Mouse (Mus musculus) midbrain, embryonic 10.5 days (tissue): ENCODE data around the gene Helz. TPM values are rescaled to one million over a fixed set of nuclear protein-coding genes. Genes with fewer than 3 reads are reported as not detected.

Experiments
- DNase-seq: peaks from one replicate; pipeline ENCODE4 v3.0.0-alpha.2; 2017; ENCODE audit warnings: low spot score
- H3K27ac ChIP-seq: fragments of 300-500 bp; sonication (generic); replicated peaks from 2 replicates; pipeline ENCODE4 v1.5.1; 2016; ENCODE audit warnings: mild to moderate bottlenecking
- H3K27me3 ChIP-seq: fragments of 300-500 bp; sonication (generic); 2 replicates; pipeline ENCODE4 v1.6.1; 2016; ENCODE audit warnings: low read depth, mild to moderate bottlenecking; ENCODE audit not compliant: poor library complexity, severe bottlenecking
- H3K36me3 ChIP-seq: fragments of 300-500 bp; sonication (generic); 2 replicates; pipeline ENCODE4 v1.6.1; 2016; ENCODE audit warnings: mild to moderate bottlenecking, moderate library complexity
- H3K4me1 ChIP-seq: fragments of 300-500 bp; sonication (generic); 2 replicates; pipeline ENCODE4 v1.6.1; 2016
- H3K4me3 ChIP-seq: fragments of 300-500 bp; sonication (generic); 2 replicates; pipeline ENCODE4 v1.5.1; 2016; ENCODE audit warnings: mild to moderate bottlenecking, moderate library complexity
- H3K9me3 ChIP-seq: fragments of 300-500 bp; sonication (generic); replicated peaks from 2 replicates; pipeline ENCODE4 v1.6.1; 2016; ENCODE audit warnings: mild to moderate bottlenecking
- WGBS: fragments of 180-500 bp; shearing (Covaris S2); methylation state at CpG from one replicate; pipeline ENCODE4 v1.1.7; 2016; 5-methylcytosine and 5-hydroxymethylcytosine counted together
- polyA plus RNA-seq: library from polyadenylated mRNA; unstranded; fragments of >200 nt; fragmentation: Nextera tagmentation; extraction: Ambion mirVana; gene quantifications from 2 replicates; pipeline ENCODE4 v1.2.1, GENCODE M21; 2016

The Helz gene
- polyA plus RNA-seq, 1 experiment from 2014 or later: 19.0 TPM

DNA sequence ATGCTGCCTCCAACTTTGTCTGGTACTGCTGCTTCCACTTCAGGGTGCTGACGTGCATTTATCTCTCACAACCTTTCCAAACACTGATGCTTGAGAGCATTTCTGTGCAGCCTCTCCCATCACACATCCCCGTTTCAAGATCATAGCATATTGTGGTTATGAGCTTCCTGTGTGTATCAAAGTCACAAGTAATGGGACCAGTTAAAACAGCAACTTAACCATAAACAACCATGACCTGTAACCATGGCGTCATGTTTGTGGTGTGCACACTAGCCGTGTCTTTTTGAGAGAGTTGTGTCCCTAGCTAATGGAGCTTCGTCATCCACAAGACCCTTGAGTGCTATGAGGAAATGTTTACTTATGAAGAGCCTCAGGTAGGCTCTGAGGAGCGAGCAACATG lies 120.5 kb downstream of the Helz start:
- peaks cover 99% of the 10 kb centered on the region for H3K36me3 ChIP-seq
- WGBS: 92% methylated on average over 6 of the region's 6 CpGs
- DNase-seq: no peak

DNA sequence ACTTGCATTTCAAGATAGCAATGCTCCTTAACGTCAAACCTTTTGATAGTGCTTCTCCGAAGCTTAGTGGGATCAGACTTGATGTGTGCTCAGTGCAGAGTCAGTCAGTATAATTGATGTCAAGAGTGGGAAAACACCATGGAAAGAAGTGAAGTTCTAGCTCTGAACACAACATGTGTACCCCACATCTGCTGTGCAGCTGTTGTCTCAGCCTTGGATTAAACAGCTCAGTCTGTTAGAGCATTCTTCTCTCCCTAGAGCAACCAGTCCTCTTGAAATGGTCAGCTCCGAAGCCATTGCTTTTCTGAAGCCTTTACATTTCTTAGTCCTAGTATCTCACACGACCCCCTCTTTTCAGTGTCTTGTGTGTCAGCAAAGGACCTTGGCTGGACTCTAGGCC lies 121.2 kb downstream of the Helz start:
- DNase-seq: no peak
- Histone ChIP-seq H3K27ac (no peak overlapping the region), H3K9me3 (no peaks in the 10 kb centered on the region), H3K27me3 (no peaks in the 10 kb centered on the region), H3K4me1 (no peaks in the 10 kb centered on the region), H3K4me3 (no peak overlapping the region), H3K36me3 (peaks cover 99% of the 10 kb centered on the region)
- 87% methylated on average over 4 of the region's 4 CpGs for WGBS

More for the DNA sequence above, 120.5 kb downstream of the Helz start:
- no peak overlapping the region for H3K4me3 ChIP-seq
- H3K27ac ChIP-seq: no peak overlapping the region
- no peaks in the 10 kb centered on the region for H3K27me3 ChIP-seq
- H3K9me3 ChIP-seq: no peaks in the 10 kb centered on the region
- H3K4me1 ChIP-seq: no peaks in the 10 kb centered on the region

DNA sequence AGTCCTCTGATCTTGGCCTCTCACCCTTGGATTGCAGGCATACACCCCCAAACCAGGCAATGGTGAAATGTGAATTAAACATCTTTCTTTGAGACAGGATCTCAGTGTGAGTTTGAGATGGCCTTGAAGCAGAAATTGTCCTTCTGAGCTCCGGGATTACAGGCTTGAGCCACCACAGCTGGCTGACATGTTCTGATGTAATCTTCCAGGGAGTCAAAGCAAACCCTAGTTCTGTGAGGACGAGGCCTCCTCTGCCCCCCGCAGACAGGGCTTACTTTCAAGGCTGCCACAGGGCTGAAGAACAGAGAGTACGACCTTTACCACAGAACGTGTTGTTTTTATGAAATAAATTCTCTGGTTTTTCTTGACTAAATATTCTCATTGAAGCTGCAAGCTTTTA lies 126.3 kb downstream of the Helz start:
- no peak overlapping the region for H3K4me3 ChIP-seq
- no peak for DNase-seq
- peaks cover 75% of the 10 kb centered on the region for H3K36me3 ChIP-seq
- no peaks in the 10 kb centered on the region; the same call in 1 of the 2 replicates for H3K9me3 ChIP-seq
- H3K27ac ChIP-seq: no peak overlapping the region
- no peaks in the 10 kb centered on the region for H3K27me3 ChIP-seq
- H3K4me1 ChIP-seq: peaks cover 20% of the 10 kb centered on the region
- 84% methylated on average over 5 of the region's 5 CpGs for WGBS

DNA sequence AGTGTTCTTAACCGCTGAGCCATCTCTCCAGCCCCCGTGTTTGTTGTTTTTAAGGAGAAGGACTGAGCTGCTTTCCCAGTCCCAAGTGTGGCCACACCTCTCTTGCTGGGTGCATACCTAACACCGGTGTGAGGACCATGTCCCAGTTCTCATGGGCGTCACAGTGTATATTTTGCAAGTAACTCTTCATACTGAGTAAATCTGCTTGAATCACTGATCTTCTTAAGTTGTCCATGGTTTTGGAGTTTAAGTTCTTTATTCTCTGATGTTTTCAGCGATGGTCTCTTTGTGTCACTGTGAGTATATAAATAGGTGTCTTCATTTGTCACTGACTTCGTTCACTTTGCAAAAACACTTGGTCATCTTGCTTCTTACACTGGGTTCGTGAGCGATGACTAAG lies 126.9 kb downstream of the Helz start:
- no peak for DNase-seq
- Histone ChIP-seq H3K4me1 (peaks cover 20% of the 10 kb centered on the region), H3K36me3 (peaks cover 69% of the 10 kb centered on the region), H3K9me3 (no peaks in the 10 kb centered on the region; the same call in 1 of the 2 replicates), H3K27me3 (no peaks in the 10 kb centered on the region), H3K27ac (no peak overlapping the region), H3K4me3 (no peak overlapping the region)
- 93% methylated on average over 8 of the region's 8 CpGs for WGBS

DNA sequence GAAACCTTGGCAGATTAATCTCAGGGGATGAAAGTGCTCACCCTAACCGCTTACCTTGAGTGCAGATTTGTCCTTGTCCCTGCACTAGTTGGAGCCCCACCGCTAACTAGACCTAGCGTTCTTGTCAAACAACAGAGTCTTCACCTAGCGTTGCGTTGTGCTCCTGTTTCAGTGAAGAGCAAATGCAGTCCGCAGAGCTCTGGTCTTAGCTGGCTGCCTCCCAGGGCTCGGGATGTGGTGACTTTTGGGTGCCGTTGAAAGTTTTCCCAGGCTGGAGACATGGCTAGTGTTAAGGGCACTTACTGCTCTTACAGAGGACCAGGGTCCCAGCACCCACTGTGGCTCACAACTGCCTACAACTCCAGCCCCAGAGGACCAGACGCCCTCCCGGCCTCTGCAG lies 127.5 kb downstream of the Helz start:
- H3K36me3 ChIP-seq: peaks cover 63% of the 10 kb centered on the region
- 91% methylated on average over 10 of the region's 10 CpGs for WGBS
- DNase-seq: no peak
- no peaks in the 10 kb centered on the region for H3K27me3 ChIP-seq
- no peak overlapping the region for H3K4me3 ChIP-seq
- no peaks in the 10 kb centered on the region; the same call in 1 of the 2 replicates for H3K9me3 ChIP-seq
- peaks cover 20% of the 10 kb centered on the region for H3K4me1 ChIP-seq
- 0 out of 2 replicates have a peak overlapping the region, but pooled peaks have one; percentile 2 for H3K27ac ChIP-seq

DNA sequence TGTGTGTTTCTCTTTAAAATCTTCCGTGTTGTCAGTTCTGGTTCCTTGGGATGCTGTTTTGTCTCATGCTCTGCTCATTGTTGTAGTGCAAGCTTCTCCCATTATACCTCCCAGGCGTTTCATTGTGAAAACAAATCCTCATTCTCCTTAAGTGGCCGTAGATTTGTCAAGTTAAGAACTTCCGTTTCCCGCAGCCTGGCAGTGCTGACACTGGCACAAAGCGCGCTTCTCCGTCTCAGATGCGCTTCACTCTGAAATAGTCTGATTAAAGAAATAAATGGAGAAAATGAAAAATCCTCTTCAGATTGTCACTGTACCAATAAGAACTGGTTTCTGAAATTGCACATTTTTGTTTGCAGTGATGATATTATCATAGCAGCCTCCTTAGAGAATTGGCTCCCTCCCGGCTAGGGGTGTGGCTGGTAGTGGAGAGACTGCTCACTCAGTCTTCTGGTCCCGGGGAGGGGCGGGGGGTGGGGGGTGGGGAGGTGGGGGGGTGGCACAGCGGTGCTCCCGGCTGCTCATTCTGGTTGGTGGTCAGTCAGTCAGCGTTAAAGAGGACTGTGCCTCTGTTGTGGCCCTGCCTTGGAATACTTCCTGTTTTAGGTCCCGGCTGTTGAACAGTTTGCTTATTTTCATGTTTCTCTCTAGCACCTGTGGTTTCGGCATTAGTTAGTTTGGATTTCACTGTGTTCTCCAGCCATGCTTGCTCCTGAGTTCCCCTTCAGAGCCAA lies 128.6 kb downstream of the Helz start:
- no peak for DNase-seq
- no peaks in the 10 kb centered on the region for H3K27me3 ChIP-seq
- H3K4me3 ChIP-seq: no peak overlapping the region
- 62% methylated on average over 17 of the region's 17 CpGs for WGBS
- no peaks in the 10 kb centered on the region; the same call in 1 of the 2 replicates for H3K9me3 ChIP-seq
- H3K36me3 ChIP-seq: peaks cover 52% of the 10 kb centered on the region
- H3K4me1 ChIP-seq: peaks cover 22% of the 10 kb centered on the region
- H3K27ac ChIP-seq: no peak overlapping the region

DNA sequence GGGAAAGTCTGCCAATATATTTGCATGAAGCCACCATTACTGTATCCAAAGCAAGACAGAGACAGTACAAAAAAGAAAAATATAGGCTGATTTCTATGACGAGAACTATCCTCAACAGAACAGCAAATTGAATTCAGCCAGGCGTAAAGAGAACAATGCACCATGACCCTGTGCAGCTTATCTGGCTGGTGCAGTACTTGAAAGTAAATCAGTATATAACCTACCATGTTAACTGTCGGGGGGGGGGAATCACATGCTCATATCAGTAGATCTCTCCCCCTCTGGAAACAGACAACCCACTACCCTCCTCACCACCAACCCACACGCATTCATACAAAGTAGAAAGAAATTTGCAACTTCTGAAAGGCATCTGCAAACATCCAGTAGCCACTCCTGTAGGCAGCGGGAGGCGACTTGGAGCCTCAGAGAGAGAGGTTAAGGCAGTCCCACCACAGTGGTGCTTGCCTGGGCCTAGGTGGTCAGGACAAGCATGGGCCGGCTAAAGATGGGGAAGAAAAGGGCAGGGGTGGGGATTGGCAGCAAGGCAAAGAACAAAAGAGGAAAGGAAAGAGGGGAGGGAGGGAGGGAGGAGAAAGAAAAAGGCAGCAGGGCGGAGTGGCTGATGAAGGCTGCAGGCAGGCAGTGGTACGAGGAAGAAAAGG lies 135.1 kb downstream of the Helz start:
- Histone ChIP-seq H3K36me3 (peaks cover 24% of the 10 kb centered on the region), H3K27ac (peak overlapping the region; percentile 82), H3K4me1 (peaks cover 33% of the 10 kb centered on the region), H3K27me3 (no peaks in the 10 kb centered on the region), H3K4me3 (no peak overlapping the region), H3K9me3 (no peaks in the 10 kb centered on the region)
- peak; percentile 20 for DNase-seq
- 46% methylated on average over 9 of the region's 9 CpGs for WGBS

DNA sequence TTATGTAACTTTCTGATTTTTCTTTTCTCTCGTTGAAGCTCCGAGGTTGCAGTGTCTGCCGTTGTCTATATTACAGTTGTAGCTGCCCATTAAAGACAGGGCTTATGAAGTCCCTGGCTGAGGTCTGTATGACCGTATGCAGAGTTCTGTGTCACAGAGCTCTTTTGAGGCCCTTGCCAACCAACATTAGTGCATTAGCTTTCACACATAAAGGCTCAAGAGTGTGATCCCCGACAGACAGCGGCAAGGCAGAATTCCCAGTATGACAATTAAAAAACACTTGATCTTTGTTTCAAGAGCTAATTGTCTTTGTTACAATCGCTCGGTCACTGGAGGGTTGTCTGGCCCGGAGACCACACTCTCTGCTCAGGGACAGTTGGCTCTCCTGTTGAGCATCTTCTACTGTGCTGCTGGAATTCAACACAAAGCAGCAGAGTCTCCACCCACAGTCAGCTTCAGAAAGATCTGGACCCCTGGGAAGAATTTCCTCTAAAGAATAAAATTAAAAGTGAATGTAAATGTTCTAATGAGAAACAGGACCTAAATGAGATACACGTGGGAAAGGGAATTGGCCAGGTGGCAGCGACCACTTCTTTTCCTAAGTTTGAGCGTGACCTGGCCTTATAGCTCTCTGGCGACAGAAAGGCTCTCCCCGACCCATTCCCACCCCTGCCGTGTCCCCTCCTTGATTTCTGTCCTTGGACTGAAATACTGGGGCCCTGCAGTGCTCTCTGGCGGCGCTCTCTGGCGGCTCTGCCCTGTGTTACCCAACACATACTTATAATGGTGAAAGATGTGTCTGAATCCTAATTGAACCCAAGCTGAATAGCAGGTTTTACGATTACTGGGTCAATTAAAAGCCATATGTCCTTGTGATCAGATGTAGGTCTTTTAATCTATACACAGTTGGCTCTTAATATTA lies 136.1 kb downstream of the Helz start:
- Histone ChIP-seq H3K4me1 (peaks cover 33% of the 10 kb centered on the region), H3K27me3 (no peaks in the 10 kb centered on the region), H3K9me3 (no peaks in the 10 kb centered on the region), H3K36me3 (peaks cover 30% of the 10 kb centered on the region), H3K4me3 (no peak overlapping the region), H3K27ac (peak overlapping the region; percentile 82)
- WGBS: 69% methylated on average over 19 of the region's 19 CpGs
- no peak for DNase-seq

DNA sequence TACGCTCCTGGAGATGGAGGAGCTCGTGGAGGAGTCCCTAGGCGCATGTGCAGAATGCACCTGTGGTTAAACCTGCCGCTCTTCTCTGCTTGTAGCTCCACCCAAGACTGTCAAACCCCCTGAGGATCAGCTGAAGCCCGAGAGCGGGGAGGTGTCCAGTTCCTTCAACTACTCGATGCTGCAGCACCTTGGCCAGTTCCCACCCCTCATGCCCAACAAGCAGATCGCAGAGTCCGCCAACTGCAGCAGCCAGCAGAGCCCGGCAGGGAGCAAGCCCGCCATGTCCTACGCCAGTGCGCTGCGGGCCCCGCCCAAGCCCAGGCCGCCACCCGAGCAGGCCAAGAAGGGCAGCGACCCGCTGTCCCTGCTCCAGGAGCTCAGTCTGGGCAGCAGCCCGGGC lies 138.6 kb downstream of the Helz start:
- Histone ChIP-seq H3K27me3 (no peaks in the 10 kb centered on the region), H3K36me3 (peaks cover 30% of the 10 kb centered on the region), H3K27ac (no peak overlapping the region), H3K9me3 (no peaks in the 10 kb centered on the region), H3K4me1 (peaks cover 32% of the 10 kb centered on the region), H3K4me3 (no peak overlapping the region)
- WGBS: 85% methylated on average over 20 of the region's 20 CpGs
- DNase-seq: no peak

DNA sequence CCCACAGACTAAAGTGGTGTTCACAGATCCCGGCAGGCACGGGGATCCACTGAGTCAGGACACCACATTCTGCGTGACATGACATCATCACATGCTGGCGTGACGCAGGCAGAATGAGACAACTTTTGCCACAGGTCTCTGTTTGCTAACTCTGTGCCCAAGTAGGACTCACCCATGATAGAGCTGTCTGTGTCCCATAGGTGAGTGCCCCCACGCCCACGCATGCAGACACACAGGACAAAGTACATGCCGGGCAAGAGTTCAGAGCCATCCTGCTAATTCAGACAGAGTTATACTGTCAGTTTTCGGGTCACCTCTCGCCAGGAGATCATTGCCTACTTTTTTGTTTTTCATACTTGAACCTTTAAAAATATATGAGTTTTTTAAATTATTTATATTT lies 140.8 kb downstream of the Helz start:
- H3K9me3 ChIP-seq: no peaks in the 10 kb centered on the region
- H3K4me1 ChIP-seq: peaks cover 10% of the 10 kb centered on the region
- peaks cover 30% of the 10 kb centered on the region for H3K36me3 ChIP-seq
- 97% methylated on average over 10 of the region's 10 CpGs for WGBS
- no peaks in the 10 kb centered on the region for H3K27me3 ChIP-seq
- H3K27ac ChIP-seq: no peak overlapping the region
- no peak for DNase-seq
- no peak overlapping the region for H3K4me3 ChIP-seq

DNA sequence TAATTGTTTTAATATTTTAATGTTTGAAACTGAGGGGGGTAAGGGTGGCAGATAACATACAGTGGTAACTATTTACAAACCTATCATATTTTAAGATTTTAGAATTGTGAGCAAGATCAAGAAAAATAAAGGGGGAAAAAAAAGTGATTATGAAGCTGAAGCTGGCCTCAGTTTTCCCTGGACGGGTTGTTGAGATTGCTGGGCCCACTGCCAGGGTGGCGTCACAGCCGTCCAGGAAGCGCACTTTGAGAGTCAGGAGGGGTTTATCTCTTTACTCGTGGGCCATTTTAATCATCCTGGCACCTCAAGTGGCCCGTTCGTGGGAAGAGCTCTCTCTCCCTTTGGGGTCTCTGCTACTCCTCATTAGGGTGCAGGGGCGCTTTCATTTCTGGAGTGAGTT lies 143.8 kb downstream of the Helz start:
- 91% methylated on average over 8 of the region's 8 CpGs for WGBS
- no peaks in the 10 kb centered on the region for H3K4me1 ChIP-seq
- no peaks in the 10 kb centered on the region for H3K27me3 ChIP-seq
- DNase-seq: no peak
- no peak overlapping the region for H3K27ac ChIP-seq
- peaks cover 13% of the 10 kb centered on the region for H3K36me3 ChIP-seq
- H3K9me3 ChIP-seq: no peaks in the 10 kb centered on the region
- H3K4me3 ChIP-seq: no peak overlapping the region

DNA sequence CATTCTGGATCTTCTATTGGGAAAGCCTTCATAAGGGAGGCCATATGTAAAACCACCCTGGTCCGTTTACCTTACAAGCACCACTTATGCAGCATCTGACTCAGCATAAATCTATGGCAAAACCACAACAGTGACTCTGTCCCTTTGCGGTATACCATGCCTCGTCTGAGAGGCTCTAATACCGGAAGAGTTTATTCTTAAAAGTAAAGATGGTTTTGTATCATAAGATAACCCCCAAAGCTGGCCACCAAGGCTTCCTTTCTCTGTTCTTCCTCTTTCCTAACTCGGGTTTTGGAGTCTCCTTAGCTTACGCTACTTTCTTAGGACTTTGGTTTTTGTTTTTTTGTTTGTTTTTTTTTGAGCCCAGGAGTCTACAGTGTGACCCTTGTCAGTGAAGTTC lies 145.6 kb downstream of the Helz start:
- Histone ChIP-seq H3K4me1 (no peaks in the 10 kb centered on the region), H3K27ac (no peak overlapping the region), H3K36me3 (peaks cover 6% of the 10 kb centered on the region), H3K9me3 (no peaks in the 10 kb centered on the region), H3K4me3 (no peak overlapping the region), H3K27me3 (no peaks in the 10 kb centered on the region)
- DNase-seq: no peak
- 88% methylated on average over 6 of the region's 6 CpGs for WGBS
